ENCODE assay signal across 8 mouse cellular contexts in the genomic region with DNA sequence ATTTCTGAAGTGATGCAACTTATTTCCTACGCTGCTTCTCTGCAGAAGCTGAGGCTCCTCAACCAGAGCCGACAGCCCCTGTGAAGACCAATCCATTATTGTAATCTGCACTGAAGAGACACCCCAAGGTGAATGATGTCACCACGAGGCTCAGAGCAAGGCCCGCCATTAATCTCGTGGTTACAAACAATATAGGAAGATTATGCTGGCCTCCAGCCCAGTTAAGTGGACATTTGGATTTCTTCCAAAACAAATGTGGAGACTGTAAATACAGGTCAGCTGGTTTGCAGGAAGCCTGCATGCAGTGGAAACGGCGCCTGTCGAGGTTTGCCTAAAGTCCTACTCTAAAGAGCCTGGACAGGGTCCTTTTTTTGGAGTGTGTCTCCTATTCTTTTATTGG.
DNase-seq lines count a peak whose midpoint lies in the region; ATAC-seq lines count a peak whose summit lies in the region.

No protein-coding gene starts in this region.

- H3K27me3 ChIP-seq in forebrain, embryonic 13.5 days = no peaks in the 10 kb centered on the region
- H3K27me3 ChIP-seq in forebrain, embryonic 10.5 days (ENCODE audit: poor library complexity, severe bottlenecking) = peaks cover 32% of the 10 kb centered on the region
- no peaks in the 10 kb centered on the region for H3K27me3 ChIP-seq in intestine, embryonic 16.5 days (replicated peaks; ENCODE audit: control insufficient read depth, insufficient read depth, low read length)
- H3K27me3 ChIP-seq in lung, embryonic 15.5 days = no peaks in the 10 kb centered on the region; the same call in 1 of the 2 replicates

- no peak overlapping the region for H3K4me3 ChIP-seq in forebrain, embryonic 13.5 days
- no peak overlapping the region for H3K4me3 ChIP-seq in forebrain, embryonic 10.5 days
- H3K4me3 ChIP-seq in intestine, embryonic 16.5 days (ENCODE audit: low read length) = no peak overlapping the region
- no peak overlapping the region for H3K4me3 ChIP-seq in lung, embryonic 15.5 days

- no peak for DNase-seq in forebrain, embryonic 10.5 days (ENCODE audit: extremely low spot score, low spot score)
- DNase-seq in adrenal gland, adult (ENCODE audit: inconsistent age in 2 of 2, low spot score in 1 of 2) = peak; percentile 82 to 93
- DNase-seq in frontal cortex, postnatal 36 days (ENCODE audit: low spot score in 2 of 2) = no peak
- DNase-seq in left cerebral cortex, postnatal 36 days (ENCODE audit: low spot score in 2 of 2) = no peak

- peaks cover 69% of the 10 kb centered on the region for H3K4me1 ChIP-seq in forebrain, embryonic 13.5 days
- H3K4me1 ChIP-seq in forebrain, embryonic 10.5 days = peaks cover 74% of the 10 kb centered on the region
- peaks cover 17% of the 10 kb centered on the region for H3K4me1 ChIP-seq in intestine, embryonic 16.5 days (ENCODE audit: control insufficient read depth, insufficient read depth, low read length)
- peaks cover 38% of the 10 kb centered on the region for H3K4me1 ChIP-seq in lung, embryonic 15.5 days

- H3K9ac ChIP-seq in forebrain, embryonic 13.5 days = no peak overlapping the region; the same call in 1 of the 2 replicates
- no peak overlapping the region for H3K9ac ChIP-seq in intestine, embryonic 16.5 days (ENCODE audit: low read depth, low read length)
- H3K9ac ChIP-seq in lung, embryonic 15.5 days = no peak overlapping the region

- ATAC-seq in forebrain, embryonic 13.5 days = peak; percentile 31; the same call in 1 of the 2 replicates
- peak; percentile 79 for ATAC-seq in intestine, embryonic 16.5 days
- peak; percentile 87 for ATAC-seq in lung, embryonic 15.5 days (ENCODE audit: borderline replicate concordance, extremely low read depth, low FRiP score, low TSS enrichment)
- ATAC-seq in megakaryocyte, adult 5-6 weeks (ENCODE audit: poor library complexity, severe bottlenecking) = no peak

- WGBS in forebrain, embryonic 13.5 days = 20% methylated on average over 8 of the region's 8 CpGs
- WGBS in forebrain, embryonic 10.5 days = 86% methylated on average over 8 of the region's 8 CpGs
- WGBS in intestine, embryonic 16.5 days = 24% methylated on average over 8 of the region's 8 CpGs
- WGBS in lung, embryonic 15.5 days = 2% methylated on average over 8 of the region's 8 CpGs

- no peak overlapping the region for H3K4me2 ChIP-seq in forebrain, embryonic 13.5 days
- H3K4me2 ChIP-seq in intestine, embryonic 16.5 days (ENCODE audit: low read depth, low read length) = no peak overlapping the region
- peak overlapping the region; percentile 19; the same call in 1 of the 2 replicates for H3K4me2 ChIP-seq in lung, embryonic 15.5 days

- intact Hi-C loops in left cerebral cortex, postnatal 36 days (cut with DNase I) = no loop called here

- no peaks in the 10 kb centered on the region for H3K36me3 ChIP-seq in forebrain, embryonic 13.5 days (ENCODE audit: poor library complexity, severe bottlenecking)
- H3K36me3 ChIP-seq in forebrain, embryonic 10.5 days (replicated peaks) = no peaks in the 10 kb centered on the region
- no peaks in the 10 kb centered on the region for H3K36me3 ChIP-seq in intestine, embryonic 16.5 days (ENCODE audit: control insufficient read depth, insufficient read depth, low read length)
- no peaks in the 10 kb centered on the region for H3K36me3 ChIP-seq in lung, embryonic 15.5 days

- no peak overlapping the region for H3K27ac ChIP-seq in forebrain, embryonic 13.5 days
- no peak overlapping the region for H3K27ac ChIP-seq in forebrain, embryonic 10.5 days
- H3K27ac ChIP-seq in intestine, embryonic 16.5 days (ENCODE audit: low read length) = peak overlapping the region; percentile 57; the same call in 1 of the 2 replicates
- no peak overlapping the region; the same call in 1 of the 2 replicates for H3K27ac ChIP-seq in lung, embryonic 15.5 days

- no peaks in the 10 kb centered on the region for H3K9me3 ChIP-seq in forebrain, embryonic 13.5 days (replicated peaks)
- H3K9me3 ChIP-seq in forebrain, embryonic 10.5 days = no peaks in the 10 kb centered on the region
- H3K9me3 ChIP-seq in intestine, embryonic 16.5 days (ENCODE audit: control insufficient read depth, low read length) = no peaks in the 10 kb centered on the region
- H3K9me3 ChIP-seq in lung, embryonic 15.5 days = no peaks in the 10 kb centered on the region

Comparison
In these comparisons a context has a peak if more than half of its experiments do, and no peak if none do; other contexts are left out.
1. DNase-seq: peak in adrenal gland, adult (2 of 2); none in forebrain, embryonic 10.5 days (single experiment), frontal cortex, postnatal 36 days (0 of 2) and left cerebral cortex, postnatal 36 days (0 of 2).